Mouse (Mus musculus) adrenal gland, postnatal 10 days (tissue): ENCODE results near the gene Elmo2. TPM values are rescaled to one million over a fixed set of nuclear protein-coding genes. Genes with fewer than 3 reads are reported as not detected.

Experiments used
- DNase-seq: peaks from one replicate; pipeline ENCODE4 v3.0.0; 2021; ENCODE audit warnings: mixed read lengths
- total RNA-seq, 2 experiments: library from RNA; stranded (reverse); gene quantifications; 2 replicates each; pipeline ENCODE4 v1.2.3; 2021

The Elmo2 gene
- total RNA-seq, 2 experiments from 2014 or later: 27.0 to 34.7 TPM

GRCm38 (mm10) chr2:165296571-165296970, 29.7 kb downstream of the Elmo2 start:
- peak; percentile 73 for DNase-seq

DNA sequence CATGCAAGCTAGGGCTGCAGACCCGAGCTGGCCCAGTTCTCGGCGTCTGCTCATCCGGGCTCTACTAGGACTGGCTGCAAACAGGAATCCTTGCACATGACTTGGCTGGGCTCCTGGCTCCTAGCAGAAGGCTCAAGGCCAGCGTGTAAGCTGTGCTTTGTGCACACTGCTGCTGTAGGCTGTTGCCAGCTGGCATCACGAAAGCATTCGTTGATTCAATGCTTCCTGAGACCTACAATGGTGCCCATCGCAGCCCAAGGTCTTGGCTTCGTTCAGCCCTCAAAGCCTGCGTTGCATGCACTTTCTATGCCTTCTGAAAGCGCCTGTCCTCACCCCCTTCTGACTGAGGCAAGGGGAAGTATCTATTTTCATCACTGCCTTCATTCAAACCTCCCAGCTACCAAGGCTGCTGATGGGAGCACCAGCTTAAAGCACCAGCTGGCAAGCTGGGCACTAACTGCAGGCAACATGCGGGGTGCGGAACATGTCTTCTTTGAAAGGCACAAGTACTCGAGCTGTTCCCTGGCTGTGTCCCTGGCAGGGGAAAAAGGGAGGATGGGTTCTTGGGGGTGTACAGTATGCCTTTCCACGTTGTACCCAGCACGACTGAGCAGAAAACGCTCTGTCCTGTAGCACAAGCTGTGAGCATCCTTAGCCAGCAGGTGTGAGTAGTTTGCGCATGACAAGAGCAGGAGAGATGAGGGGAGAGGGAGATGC, 37.8 kb downstream of the Elmo2 start:
- DNase-seq: peak; percentile 91

GRCm38 (mm10) chr2:165287202-165287984, 38.9 kb downstream of the Elmo2 start, which contains the start of gene Slc35c2:
Gene Slc35c2, minus strand, starts transcription at chr2:165287869.
- peak; percentile 95 for DNase-seq

DNA sequence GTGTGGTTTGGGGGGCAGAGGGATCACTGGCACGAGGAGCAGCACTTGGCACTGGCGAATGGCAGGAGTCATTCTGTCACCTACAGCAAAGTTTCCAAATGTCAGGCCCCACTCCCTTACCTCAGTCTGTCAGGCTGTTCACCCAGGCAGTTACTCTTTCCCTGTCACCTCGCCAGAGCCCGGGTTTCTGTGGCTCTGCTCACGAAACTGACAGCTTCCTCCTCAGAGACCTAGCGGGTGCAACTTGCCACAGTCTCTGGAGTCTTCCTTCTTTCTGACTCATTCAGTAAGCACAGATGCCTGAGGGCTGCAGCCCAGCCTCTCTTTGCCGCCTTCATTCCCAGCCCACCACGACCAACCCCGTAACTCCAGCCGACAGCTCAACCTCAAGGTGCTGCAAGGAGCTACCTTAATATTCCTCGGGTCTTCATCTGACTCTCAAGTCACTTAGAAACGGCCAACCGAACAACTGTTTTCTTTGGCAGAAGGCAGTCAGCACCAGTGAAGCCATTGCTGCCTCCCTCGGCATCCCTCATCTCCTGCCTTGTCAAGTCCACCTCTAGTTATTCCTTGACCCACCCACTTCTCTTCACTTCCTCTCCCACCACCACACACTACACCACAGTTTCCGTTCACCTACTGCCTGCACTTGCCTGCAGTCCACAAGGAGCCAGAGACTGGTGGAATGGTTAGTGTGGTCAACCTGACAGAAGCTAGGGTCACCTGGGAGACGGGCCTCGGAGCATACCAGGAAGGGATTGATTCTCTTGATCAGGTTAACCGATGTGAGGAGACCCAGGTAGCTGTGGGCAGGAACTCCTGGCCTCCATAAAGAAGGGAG, 39.7 kb downstream of the Elmo2 start:
- peak; percentile 59 for DNase-seq

- no peak for DNase-seq
Observed at GRCm38 (mm10) chr2:165285621-165286020, 40.7 kb downstream of the Elmo2 start.

- DNase-seq: no peak
Observed at GRCm38 (mm10) chr2:165285034-165285433, 41.2 kb downstream of the Elmo2 start.

- no peak for DNase-seq
Observed at GRCm38 (mm10) chr2:165284377-165284776, 41.9 kb downstream of the Elmo2 start.

DNA sequence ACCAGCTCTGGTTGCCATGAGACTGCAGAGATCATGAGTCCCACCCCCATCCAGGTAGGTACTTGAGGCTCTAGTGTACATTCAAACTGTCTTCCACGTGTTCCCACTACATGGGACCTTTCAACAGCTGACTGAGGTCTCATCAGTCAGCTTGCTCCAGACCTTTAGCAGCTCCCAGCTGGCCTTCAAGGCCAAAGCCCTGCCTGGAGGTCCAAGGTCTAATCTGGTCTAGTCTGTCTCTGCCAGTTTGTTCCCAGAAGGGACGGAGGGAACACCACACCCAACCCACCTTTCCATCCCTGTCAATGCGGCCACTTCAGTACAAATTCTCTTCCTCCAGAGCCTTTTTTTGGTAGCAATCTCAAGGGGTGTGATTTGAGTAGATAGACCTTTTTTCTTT, 42.6 kb downstream of the Elmo2 start:
- DNase-seq: peak; percentile 40

DNA sequence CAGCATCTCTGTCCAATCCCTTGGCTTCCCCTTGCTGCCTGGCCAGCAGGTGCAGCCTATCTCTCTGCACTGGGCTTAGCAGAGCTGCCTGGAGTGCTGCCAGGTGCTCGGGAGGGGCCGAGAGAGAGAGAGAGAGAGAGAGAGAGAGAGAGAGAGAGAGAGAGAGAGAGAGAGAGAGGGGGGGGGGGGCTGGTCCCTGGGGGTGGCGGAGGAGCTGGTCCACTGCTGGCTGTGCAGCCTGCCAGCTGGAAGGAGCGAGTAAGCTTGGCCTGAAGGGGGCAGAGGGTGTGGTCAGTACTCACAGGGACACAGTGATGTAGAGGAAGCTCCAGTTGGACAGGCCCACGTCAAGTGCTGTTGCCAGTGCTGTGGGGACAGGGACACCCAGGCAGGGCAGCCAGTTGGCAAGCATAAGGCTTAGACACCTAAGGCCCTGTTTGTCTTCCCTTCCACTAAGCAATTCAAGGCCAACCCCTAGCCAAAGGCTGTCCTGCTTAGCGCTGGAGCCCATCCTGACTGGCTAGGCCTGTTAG, 44.4 kb downstream of the Elmo2 start:
- peak; percentile 57 for DNase-seq

DNA sequence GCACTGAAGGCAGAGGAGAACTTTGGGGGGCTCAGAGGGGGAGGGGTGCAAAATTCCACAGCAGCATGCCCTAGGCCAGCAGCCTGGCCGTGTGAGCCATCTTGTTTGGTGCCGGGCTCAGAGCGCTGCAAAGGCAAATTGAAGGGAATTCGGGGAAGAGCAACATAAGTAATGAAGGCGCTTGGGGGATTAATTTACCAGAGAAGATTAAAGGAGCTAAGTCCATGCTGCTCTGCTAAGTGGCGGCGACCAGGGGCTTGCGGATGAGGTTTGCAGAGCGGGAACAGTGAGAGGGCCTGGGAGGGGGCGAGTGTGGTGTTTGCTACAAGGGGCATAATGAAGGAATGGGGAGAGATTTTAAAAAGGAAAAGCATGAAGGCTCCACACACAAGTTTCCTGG, 46.9 kb downstream of the Elmo2 start:
- no peak for DNase-seq

- DNase-seq: no peak
Observed at GRCm38 (mm10) chr2:165277188-165277740, 49.0 kb downstream of the Elmo2 start.

DNA sequence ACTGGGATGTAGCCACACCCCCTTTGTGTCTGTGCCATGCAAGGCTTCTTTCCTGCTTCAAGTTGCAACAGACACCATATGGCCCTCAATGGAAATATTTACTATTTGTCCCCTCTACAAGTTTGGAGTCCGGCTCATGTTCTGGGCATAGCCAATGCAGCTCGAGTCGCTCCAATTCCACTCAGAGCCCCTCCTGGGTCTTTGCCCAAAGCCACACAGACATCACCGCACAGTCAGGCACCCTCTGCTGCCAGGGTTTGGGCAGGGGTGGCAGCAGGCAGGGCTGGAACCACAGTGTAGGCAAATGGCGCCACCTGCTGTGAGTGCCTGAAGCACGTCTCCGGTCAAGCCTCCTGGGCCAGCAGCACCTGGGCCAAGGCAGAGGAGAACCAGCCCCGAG, 50.5 kb downstream of the Elmo2 start:
- peak; percentile 86 for DNase-seq

GRCm38 (mm10) chr2:165275124-165275640, 51.1 kb downstream of the Elmo2 start:
- DNase-seq: no peak

DNA sequence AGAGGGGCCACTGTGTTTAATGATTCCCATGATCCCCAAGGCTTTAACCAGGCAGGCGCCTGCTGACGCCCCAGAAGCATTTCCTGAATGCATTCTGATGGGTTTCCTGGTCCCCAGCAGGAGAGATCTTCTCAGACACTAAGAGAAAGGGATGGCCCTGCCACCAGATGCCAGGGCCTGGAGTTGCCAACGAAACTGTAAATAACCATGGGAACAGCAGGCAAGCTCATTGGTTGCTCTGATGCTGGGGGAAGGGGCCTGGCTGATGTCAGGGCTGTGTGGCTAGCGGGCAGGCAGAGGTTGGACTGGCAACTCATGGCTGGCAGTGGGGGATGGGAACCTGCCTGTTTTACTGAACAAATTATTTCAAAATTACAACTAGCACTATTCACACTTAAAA, 52.7 kb downstream of the Elmo2 start:
- DNase-seq: no peak

DNA sequence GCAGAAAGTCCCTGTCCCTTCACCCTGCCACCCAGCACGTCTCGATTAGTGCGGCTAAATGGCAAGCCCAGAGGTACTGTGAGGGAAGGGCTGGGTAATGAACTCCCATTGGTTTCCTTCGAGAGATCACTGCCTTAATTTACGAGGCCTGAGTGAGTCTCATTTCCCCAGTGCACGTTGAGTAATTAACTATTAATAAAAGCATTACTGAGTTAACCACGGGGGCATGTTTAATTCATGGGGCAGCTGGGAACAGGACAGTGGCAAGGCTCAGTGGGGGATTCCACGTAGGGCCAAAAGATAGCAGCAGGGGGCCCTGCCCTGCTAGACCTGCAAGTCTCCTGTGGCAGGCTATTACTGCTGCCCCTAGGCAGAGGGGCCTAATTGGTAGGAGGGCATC, 55.0 kb downstream of the Elmo2 start:
- DNase-seq: no peak

DNA sequence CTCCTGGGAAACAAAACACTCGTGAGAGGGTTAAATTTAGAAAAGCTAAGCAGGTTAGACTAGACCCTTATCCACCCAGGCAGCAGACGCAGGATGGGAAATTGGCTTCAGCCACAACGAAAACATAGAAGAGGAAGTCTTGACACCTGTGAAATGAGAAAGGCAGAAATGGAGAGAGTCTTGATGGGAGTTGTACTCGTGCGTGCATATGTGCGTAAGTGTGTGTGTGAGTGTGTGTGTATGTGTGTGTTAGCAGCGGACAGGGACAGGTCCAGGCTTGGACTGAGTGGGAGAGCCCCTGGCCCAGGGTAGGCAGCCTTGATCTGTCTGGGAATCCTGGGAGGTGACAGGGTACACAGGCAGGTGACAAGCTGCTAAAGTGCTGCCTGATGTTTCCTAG, 55.4 kb downstream of the Elmo2 start:
- DNase-seq: no peak

DNA sequence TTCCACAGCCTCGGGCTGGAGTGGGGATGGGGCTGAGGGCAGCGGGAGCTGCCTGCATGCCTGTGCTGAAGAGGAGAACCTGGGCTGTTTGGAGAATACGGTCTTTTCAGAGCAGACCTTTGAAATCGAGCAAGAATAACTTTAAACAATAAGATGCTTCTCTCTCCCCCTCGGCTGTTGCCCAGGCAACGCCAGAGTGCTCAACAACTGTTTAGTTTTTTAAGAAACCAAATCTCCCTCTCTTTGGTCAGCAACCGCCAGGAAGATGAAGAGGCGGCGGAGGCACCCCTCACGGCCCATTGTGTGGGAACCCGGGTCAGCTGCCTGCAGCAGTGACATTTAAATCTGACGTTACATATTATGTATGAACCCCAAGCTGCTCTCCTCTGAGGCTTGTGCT, 59.5 kb downstream of the Elmo2 start:
- no peak for DNase-seq

- DNase-seq: no peak
Observed at GRCm38 (mm10) chr2:165263861-165264260, 62.4 kb downstream of the Elmo2 start.

DNA sequence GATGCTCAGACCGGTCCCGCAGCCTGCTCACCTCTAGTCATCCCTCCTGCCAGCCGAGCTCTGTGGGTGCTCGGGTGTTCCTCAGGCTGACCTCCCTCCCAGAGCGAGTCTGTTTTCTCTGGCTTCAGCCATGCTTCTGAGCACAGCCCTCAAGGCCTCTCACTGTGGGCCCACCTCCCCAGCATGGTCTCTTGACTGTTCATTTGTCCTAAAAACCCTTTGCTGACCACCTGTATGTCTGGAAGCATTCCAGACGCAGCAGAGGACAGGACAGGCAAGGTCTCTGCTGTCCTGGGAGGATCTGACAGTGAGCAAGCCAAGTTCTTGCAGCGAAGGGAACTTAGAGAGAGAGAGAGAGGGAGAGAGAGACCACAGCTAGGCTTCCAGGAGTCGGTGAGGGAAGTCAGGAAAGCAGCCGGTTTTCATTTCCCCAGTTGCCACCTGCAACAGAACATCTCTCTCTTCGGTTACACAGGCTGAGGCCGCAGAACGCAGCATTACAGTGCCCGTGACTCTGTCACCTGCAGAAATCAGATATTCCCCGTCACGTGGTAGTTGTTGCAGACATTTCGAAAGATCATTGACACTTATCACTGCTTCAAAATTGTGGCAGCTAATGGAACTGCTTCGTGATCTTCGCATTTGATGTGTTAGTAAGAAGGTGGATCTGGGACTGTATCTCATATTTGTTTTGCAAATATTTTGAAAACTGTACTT, 63.8 kb downstream of the Elmo2 start:
- no peak for DNase-seq

DNA sequence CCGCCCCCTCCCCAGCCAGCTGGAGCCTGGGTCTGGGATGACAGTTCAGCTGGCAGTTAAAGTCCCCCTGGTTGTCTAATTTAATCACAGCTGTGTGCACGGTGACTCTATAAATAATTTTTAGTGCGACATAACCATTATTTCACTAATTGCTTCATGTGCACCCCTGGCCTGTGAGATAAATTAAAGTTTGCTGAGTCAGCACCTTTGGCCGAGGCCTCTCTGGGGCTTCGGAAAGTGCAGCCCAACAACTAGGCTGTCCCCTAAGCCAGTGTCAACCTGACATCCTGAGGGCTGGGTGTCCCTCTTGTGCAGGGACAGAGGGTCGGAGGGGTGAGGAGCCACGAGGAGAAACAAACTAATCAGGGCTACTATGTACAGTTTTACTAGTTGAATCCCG, 66.4 kb downstream of the Elmo2 start:
- no peak for DNase-seq

GRCm38 (mm10) chr2:165258321-165258720, 68.0 kb downstream of the Elmo2 start:
- DNase-seq: no peak
